Mouse (Mus musculus) testis, postnatal 10 days (tissue): ENCODE results near the gene Nudt5.

ENCODE experiments used
- DNase-seq: peaks from one replicate; pipeline ENCODE4 v3.0.0; 2021; ENCODE audit warnings: low spot score

The Nudt5 gene

DNA sequence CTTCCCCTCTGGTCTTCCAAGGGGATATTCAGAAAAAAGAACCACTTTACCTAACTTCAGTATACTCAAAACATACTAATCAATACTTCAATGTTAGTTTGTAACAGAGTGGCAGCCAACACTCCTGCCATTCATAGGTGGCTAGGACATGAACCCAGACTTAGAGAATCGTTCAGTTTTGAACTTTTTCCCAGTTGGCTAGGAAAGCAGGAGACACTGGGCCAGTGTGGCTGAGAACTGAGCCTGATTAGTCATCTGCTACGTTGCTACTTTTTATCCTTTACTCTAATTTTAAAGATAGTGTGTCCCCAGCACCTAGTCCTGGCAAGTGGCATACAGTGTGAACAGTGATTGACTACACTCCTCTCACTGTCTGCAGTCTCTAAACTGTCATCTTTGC, 22.9 kb downstream of the Nudt5 start:
- DNase-seq: no peak

DNA sequence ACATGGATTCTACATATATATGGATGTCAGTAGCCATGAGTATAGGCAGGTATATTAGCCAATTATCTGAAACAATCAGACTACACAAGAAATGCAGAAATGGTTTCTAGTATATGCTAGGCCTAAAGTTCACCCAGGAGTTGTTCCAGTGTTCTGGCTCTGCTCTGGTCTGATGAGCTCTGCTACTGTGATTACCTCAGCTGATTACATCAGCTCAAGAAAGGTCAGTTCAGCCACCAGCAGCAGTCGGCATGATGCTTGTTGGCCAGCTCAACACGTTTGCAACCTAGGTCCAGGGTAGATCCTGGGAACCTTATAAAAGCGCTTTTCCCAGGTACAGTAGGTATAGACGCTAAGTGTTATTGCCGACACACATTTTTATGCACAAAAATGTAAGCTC, 24.9 kb downstream of the Nudt5 start:
- no peak for DNase-seq

DNA sequence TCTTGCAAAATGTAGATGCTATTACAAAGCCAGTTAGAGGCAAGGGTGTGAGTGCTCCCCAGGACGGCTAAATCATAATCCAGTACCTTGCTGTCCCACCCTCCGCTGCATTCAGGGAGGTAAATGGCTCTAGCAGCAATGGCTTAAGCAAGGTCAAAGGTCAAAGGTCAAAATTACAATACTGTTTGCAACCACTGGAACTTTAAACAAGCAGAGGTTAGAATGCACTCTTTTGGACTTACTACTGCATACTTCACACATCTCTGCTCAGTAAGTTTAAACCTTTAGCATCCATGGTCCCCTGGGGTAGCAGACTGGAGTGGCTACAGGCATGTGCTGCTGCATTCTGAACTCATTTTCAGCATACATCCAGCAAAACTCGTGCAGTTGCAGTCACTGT, 32.6 kb downstream of the Nudt5 start:
- no peak for DNase-seq

DNA sequence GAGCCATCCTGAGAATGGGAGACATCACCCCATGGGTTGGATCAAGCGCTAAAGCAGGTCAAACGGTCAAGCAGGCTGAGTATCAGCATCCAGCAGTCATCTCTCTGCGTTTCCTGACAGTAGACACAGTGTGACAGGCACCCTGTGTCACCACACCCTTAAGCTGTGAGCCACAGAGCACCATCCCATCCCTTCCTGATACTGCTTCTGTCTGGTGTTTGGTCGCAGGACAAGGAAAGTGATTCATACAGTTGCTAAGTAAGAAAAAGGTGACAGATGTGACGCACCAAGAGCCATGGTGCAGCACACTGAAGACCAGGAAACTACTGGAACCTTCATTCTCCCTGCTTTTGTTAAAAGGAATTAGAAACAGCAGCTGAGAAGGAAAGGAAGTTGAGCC, 44.0 kb downstream of the Nudt5 start:
- no peak for DNase-seq

DNA sequence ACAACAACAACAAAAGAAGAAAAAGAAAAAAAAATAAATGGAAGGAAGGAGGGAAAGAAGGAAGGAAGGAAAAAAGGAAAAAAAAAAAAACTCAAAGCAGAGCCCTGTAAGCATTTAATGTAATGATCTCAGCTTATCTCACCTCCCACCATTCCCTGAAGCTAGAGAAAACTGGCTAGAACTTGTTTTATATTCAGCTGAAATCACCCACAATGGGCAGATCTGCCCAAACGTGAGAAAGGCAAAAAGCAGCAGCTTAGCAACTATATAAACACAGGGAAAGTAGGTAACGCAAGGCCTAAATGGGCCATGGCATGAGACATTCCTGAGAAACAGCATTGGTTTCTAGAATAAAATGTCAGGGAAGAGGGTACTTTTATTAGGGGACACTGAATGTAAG, 44.6 kb downstream of the Nudt5 start:
- DNase-seq: no peak

DNA sequence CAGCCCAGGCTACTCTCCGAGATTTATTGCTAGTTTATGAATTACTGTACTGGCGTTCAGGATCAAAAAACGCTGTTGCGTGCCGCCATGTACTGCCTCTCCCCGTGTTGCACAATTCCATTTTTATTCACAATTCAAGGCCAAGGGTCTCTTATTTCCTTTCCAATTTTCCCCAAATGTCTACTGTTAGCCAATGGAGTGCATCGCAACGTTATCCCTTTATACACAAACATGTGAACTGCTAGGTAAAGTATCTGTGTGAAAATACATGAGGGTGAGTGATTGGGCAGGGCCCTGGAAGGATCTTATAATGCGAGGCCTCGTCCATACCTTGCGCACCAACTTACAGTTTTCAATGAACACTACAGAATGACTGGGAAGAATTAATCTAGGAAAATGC, 49.5 kb downstream of the Nudt5 start:
- no peak for DNase-seq

DNA sequence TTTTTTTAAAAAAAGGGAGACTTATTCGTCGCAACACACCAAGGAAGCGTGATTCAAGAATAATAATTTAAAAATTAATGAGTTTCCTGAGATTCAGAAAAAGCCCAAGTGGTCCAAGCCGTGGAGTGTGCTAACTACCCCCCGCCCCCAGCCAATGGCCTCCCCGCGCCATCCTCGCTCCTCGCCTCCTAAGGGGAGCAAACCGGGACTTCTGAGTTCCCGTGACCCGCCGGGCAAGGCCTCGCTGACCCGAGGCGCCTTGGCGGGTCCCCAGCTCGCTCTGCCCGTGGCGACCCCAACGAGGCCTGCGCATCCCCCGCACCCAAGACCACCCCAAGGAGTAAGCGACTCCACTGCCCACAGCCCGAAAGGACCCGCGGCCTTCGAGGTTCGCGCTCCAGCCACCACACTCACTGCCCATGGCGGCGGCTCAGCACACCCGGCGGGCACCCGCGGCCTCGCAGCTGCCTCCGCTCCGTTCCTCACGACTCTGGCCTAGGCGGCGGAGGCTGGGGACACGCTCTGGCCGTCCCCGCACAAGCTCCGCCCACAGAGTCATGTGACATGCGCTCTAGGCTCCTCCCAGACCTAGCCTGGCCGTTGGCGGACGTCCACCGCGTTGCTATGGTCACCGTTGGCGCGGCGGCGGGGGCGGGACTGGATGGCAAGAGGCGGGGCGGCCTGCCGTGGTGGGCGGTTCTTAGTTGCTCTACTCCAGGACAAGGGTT, 50.2 kb downstream of the Nudt5 start, which contains the start of gene Sec61a2:
Gene Sec61a2, minus strand, starts transcription at position 590 of the 728 bp plus-strand sequence.
- DNase-seq: peak; percentile 100

DNA sequence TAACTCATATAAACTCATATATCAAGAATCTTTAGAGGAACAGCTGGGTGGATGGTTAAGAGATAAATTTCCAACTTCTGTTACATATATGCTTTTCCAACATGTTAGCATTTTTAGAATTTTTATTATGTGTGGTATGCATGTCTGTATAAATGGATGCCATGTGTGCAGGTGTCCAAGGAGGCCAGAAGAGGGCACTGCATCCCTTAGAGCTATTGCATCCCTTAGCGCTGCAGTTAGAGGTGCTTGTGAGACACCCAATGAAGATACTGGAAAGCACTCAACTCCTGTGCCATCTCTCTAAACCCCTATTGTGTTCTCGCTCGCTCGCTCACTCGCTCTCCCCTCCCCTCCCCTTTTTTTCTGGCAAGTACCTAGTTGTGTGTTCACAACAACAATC, 55.3 kb downstream of the Nudt5 start:
- DNase-seq: peak; percentile 53

DNA sequence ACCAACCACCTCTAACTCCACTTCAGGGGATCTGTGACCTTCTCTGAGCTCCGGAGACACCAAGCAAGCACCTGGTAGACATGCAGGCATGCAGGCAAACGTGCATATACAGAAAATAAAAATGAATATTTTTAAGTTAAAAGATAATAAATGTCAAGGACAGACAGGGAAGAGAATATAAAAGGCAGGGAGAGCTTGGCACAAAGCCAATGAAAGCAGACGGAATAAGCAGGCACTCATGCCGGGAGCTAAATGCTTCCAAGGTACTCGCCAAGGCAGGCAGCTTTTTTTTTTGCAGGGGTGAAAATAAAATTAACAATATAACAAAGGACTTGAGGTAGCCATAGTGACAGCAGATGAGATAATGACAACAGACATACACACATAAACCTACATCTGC, 61.3 kb downstream of the Nudt5 start:
- peak; percentile 53 for DNase-seq

DNA sequence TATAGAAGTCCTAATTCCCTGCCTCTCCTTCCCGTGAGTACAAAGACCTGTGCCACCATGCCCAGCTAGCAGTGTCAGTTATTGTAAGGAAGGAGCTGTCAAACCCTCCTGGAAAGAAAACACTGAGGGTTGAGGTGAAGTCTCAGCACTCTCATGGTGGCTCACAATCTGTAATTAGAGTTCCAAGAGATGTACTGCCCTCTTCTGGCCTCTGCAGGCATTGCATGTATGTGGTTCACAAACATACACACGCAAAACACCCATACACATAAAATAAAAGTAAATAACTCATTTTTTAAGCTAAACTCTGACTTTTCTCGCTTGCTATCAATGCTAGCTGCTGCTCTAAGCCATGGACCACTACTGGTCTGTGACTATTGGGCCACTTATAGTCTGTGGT, 61.8 kb downstream of the Nudt5 start:
- DNase-seq: peak; percentile 68

DNA sequence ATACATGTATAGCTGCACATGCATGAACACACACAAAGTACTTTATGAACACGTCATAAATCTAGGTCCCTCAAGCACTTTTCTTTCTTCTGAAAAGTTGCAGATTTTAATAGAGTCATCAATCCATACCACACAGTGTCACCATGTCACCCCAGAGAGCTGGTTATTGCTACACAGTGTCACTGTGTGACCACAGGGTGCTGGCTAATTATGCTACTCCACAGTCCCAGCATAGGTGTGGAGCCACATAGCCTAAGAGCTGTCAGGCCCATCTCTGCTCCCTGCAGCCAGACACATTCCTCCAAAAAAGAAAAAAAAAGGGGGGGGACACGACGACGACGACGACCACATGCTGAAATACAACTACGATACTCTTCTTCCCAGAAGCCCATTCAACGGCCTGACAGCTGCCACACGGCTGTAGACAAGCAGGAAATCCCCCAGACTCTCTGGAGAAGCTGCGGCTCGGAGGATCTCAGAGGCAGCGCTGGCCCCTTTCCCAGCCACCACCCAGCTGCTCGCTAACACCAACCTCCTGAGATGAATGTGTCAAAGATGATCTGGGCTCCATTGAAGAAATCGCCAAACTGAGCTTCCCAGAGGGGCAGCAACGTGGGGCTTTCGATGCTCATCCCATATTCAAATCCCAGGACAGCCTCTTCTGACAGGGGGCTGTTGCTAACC, 66.6 kb downstream of the Nudt5 start:
- DNase-seq: no peak
